Mouse (Mus musculus) liver, embryonic 13.5 days (tissue): Measurements from ENCODE around the gene Ccn1. TPM values are rescaled to one million over a fixed set of nuclear protein-coding genes. Genes with fewer than 3 reads are reported as not detected.

ENCODE experiments used
- ATAC-seq: fragments of 200-750 bp; cut with Nextera tagmentation; 2 replicates; pipeline ENCODE4 v1.8.0; 2017; ENCODE audit warnings: low read depth, mild to moderate bottlenecking, moderate number of reproducible peaks, moderate library complexity
- DNase-seq: peaks from one replicate; pipeline ENCODE4 v3.0.0; 2022
- H3K27ac ChIP-seq: fragments of 300-500 bp; sonication (generic); 2 replicates; pipeline ENCODE4 v1.5.1; 2015; ENCODE audit warnings: moderate library complexity, mild to moderate bottlenecking, inconsistent platforms
- H3K27me3 ChIP-seq: fragments of 300-500 bp; sonication (generic); 2 replicates; pipeline ENCODE4 v1.6.1; 2015; ENCODE audit warnings: mild to moderate bottlenecking, inconsistent platforms
- H3K36me3 ChIP-seq: fragments of 300-500 bp; sonication (generic); 2 replicates; pipeline ENCODE4 v1.6.1; 2015; ENCODE audit warnings: mild to moderate bottlenecking, inconsistent platforms
- H3K4me1 ChIP-seq: fragments of 300-500 bp; sonication (generic); replicated peaks from 2 replicates; pipeline ENCODE4 v1.6.1; 2015; ENCODE audit warnings: inconsistent platforms
- H3K4me2 ChIP-seq: fragments of 300-500 bp; sonication (generic); 2 replicates; pipeline ENCODE4 v1.6.1; 2015; ENCODE audit warnings: inconsistent platforms, mild to moderate bottlenecking, moderate library complexity
- H3K4me3 ChIP-seq: fragments of 300-500 bp; sonication (generic); replicated peaks from 2 replicates; pipeline ENCODE4 v1.5.1; 2015; ENCODE audit warnings: mild to moderate bottlenecking, inconsistent platforms
- H3K9ac ChIP-seq: fragments of 300-500 bp; sonication (generic); 2 replicates; pipeline ENCODE4 v1.6.1; 2015; ENCODE audit warnings: mild to moderate bottlenecking, inconsistent platforms
- H3K9me3 ChIP-seq: fragments of 300-500 bp; sonication (generic); replicated peaks from 2 replicates; pipeline ENCODE4 v1.6.1; 2016; ENCODE audit warnings: inconsistent platforms
- WGBS: fragments of 180-500 bp; shearing (Covaris S2); methylation state at CpG from one replicate; pipeline ENCODE4 v1.1.7; 2015; ENCODE audit not compliant: insufficient replicate concordance; 5-methylcytosine and 5-hydroxymethylcytosine counted together
- polyA plus RNA-seq: library from polyadenylated mRNA; unstranded; fragments of >200 nt; fragmentation: Nextera tagmentation; extraction: Ambion mirVana; gene quantifications from 2 replicates; pipeline ENCODE4 v1.2.1, GENCODE M21; 2015

Ccn1 gene
- polyA plus RNA-seq, 1 experiment from 2014 or later: 7.5 TPM

DNA sequence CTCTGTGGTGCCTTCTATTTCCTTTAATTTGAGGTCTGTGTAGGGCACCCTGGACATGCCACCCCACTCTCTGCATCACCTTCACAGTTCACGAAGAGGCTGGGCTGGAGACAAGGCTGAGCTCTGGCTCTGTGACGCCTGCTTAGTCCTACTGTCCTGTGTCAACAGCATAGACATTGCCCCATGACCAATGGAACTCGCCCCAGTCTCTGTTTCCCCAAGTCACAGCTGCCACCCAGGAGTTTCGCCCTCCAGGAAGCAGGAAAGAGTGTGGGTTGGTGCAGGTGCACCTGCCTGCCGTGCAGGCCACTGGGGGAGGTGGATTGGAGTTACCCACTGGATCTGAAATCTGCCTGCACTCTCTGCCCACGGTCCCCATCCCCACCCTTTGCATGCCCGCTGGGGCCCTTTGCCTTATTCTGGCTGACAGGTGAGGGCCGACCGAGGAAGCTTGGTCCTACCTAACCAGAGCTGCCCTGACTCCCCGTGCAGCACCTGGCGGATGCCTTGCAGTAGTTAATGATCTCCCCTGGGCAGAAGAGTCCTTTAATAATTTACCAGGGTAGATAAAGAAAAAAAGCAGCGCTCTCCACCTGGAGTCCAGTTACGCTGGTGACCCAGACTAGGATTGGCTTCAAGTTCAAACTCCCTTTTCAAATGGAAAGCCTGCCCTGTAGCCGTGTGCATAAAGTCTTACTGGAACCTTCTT is 15.6 kb downstream of the Ccn1 start:
- Histone ChIP-seq H3K27me3 (no peaks in the 10 kb centered on the region; the same call in 1 of the 2 replicates), H3K9me3 (no peaks in the 10 kb centered on the region), H3K4me3 (no peak overlapping the region), H3K36me3 (no peaks in the 10 kb centered on the region), H3K4me2 (peak overlapping the region; percentile 35), H3K9ac (no peak overlapping the region), H3K4me1 (0 out of 2 replicates have a peak, but pooled peaks cover 3% of the 10 kb centered on the region), H3K27ac (no peak overlapping the region)
- ATAC-seq (peak; percentile 75), DNase-seq (no peak)
- 58% methylated on average over 14 of the region's 14 CpGs for WGBS

DNA sequence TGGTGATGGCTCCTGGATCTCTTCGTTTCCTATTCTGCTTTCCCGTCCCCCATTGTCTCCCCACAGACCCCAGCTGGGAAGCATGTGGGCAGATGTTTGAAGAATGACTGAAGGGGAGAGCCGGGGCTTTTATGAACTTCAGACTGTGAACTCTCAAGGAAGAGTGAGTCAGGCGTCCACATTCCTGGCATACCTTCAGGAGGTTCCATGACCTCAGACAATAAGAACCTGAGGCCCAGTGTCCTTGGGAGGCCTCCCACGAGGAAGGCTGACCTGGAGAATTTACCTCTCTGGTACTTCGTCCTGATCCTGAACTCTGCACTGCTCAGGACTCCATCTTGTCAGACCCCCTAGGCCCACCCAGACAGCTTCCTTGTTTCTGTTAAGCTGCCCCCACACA is 16.9 kb downstream of the Ccn1 start:
- Histone ChIP-seq H3K9ac (no peak overlapping the region), H3K9me3 (no peaks in the 10 kb centered on the region), H3K27ac (no peak overlapping the region), H3K4me1 (peaks cover 3% of the 10 kb centered on the region; the same call in 1 of the 2 replicates), H3K4me2 (no peak overlapping the region), H3K36me3 (no peaks in the 10 kb centered on the region), H3K4me3 (no peak overlapping the region), H3K27me3 (no peaks in the 10 kb centered on the region; the same call in 1 of the 2 replicates)
- DNase-seq (no peak), ATAC-seq (no peak)
- WGBS: 30% methylated on average over 6 of the region's 6 CpGs

DNA sequence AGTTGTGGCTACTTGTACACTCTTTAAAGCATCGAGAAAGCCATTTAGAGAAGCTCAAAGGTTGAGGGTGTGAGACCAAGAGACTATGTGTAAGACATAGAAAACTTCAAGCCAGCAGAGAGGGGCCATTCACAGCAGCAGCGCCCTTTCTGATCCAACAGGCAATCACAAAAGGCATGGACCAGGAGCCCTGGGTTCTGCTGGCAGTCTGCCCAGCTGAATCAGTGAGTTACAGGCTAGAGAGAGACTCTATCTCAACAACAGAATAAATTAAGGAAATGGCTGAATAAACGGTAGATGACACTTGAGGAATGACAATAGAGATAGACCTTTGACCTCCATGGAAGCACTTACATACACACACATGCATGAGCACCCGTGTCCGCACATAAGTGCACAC is 21.1 kb downstream of the Ccn1 start:
- no peaks in the 10 kb centered on the region for H3K36me3 ChIP-seq
- DNase-seq (no peak), ATAC-seq (no peak)
- no peaks in the 10 kb centered on the region; the same call in 1 of the 2 replicates for H3K27me3 ChIP-seq
- H3K9ac ChIP-seq: no peak overlapping the region
- H3K4me1 ChIP-seq: no peaks in the 10 kb centered on the region; the same call in 1 of the 2 replicates
- WGBS: 55% methylated on average over 5 of the region's 5 CpGs
- no peak overlapping the region for H3K27ac ChIP-seq
- no peak overlapping the region for H3K4me2 ChIP-seq
- no peaks in the 10 kb centered on the region for H3K9me3 ChIP-seq
- H3K4me3 ChIP-seq: no peak overlapping the region

DNA sequence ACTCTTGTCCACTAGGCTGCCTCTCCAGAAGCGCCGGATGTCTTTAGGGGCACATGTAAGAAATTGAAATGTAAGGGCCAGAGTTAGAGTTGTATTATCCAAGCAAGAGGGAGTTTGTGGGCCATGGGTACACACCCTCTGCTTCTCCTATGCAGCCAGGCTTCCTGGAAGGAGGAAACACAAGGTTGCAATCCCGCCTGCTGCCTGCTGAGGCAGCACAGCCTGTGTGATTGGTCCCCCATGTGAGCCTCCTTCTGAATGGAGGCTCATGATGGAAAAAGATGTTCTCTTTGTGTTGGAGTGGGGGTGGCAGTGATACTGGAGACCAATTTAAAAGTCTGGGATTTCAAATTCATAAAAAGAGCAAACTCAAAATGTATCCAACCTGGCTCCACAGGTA is 22.0 kb downstream of the Ccn1 start:
- ATAC-seq (no peak), DNase-seq (no peak)
- no peaks in the 10 kb centered on the region for H3K36me3 ChIP-seq
- H3K27me3 ChIP-seq: no peaks in the 10 kb centered on the region
- H3K9ac ChIP-seq: no peak overlapping the region
- no peak overlapping the region for H3K4me3 ChIP-seq
- no peaks in the 10 kb centered on the region for H3K9me3 ChIP-seq
- no peak overlapping the region for H3K4me2 ChIP-seq
- no peaks in the 10 kb centered on the region; the same call in 1 of the 2 replicates for H3K4me1 ChIP-seq
- 76% methylated on average over 3 of the region's 3 CpGs for WGBS
- no peak overlapping the region for H3K27ac ChIP-seq

DNA sequence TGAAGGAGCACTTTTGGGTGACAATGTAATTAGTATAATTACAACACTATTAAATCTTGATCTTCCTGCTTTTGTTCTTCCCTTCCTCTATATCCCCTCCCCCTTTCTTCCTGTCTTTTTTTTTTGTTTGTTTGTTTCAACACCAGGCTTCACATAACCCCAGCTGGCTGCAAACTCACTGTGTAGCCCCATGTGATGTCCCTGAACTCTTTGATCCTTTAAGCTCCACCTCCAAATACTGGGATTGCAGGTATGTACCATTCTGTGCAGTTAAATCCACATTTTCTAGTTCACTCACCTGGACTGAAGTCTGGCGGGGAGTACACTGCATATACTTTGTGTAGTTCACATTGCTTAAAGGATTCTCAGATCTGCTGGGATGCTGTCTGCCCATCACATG is 23.7 kb downstream of the Ccn1 start:
- 61% methylated on average over 1 of the region's 1 CpGs for WGBS
- no peak overlapping the region for H3K4me3 ChIP-seq
- H3K27ac ChIP-seq: no peak overlapping the region
- H3K9ac ChIP-seq: no peak overlapping the region
- H3K9me3 ChIP-seq: no peaks in the 10 kb centered on the region
- no peaks in the 10 kb centered on the region for H3K27me3 ChIP-seq
- H3K36me3 ChIP-seq: no peaks in the 10 kb centered on the region
- no peak overlapping the region for H3K4me2 ChIP-seq
- ATAC-seq (no peak), DNase-seq (no peak)
- H3K4me1 ChIP-seq: no peaks in the 10 kb centered on the region; the same call in 1 of the 2 replicates

DNA sequence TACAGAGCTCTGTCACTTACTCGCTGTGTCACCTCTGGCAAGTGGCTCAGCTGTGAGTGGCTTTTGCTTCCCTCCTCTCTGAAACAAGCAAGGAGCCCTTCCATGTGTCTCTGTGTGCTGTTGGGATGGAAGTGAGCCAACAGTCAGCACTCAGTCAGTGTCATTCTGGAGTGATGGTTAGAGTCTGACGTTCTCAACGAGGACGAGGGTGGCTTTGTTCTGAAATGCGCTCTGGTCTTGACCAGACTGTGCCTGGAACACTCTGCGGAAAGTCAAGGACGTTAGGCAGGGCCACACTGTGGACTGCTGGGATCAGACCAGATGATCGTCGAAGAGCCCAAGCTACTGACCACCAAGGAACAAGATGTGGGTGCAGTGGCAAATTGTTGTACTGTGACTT is 24.2 kb downstream of the Ccn1 start:
- 67% methylated on average over 9 of the region's 9 CpGs for WGBS
- Histone ChIP-seq H3K36me3 (no peaks in the 10 kb centered on the region), H3K4me3 (no peak overlapping the region), H3K27ac (no peak overlapping the region), H3K4me1 (no peaks in the 10 kb centered on the region; the same call in 1 of the 2 replicates), H3K4me2 (no peak overlapping the region), H3K9me3 (no peaks in the 10 kb centered on the region), H3K9ac (no peak overlapping the region), H3K27me3 (no peaks in the 10 kb centered on the region)
- no peak; the same call in 1 of the 2 replicates for ATAC-seq
- no peak for DNase-seq

DNA sequence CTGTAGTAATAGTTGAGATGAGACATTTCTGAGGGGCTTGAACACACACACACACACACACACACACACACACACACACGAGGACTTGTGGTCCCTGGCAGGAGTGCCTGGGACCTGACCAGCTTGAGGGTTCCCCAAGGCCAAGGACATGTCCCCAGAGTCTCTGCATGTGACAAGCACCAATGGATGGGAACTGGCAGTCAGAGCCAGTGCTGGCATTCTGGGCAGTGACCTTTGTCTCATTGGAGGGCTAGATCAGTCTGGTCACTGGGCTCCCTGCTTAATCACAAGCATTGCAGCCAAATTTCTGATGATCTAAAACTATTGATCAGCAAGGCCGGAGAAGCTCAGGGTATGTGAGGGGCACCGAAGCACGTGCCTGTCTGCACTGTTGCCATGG is 25.0 kb downstream of the Ccn1 start:
- no peak overlapping the region for H3K4me2 ChIP-seq
- no peak for ATAC-seq
- H3K4me3 ChIP-seq: no peak overlapping the region
- H3K4me1 ChIP-seq: no peaks in the 10 kb centered on the region; the same call in 1 of the 2 replicates
- H3K27me3 ChIP-seq: no peaks in the 10 kb centered on the region
- no peaks in the 10 kb centered on the region for H3K9me3 ChIP-seq
- no peak overlapping the region for H3K9ac ChIP-seq
- H3K36me3 ChIP-seq: no peaks in the 10 kb centered on the region
- 56% methylated on average over 4 of the region's 4 CpGs for WGBS
- no peak for DNase-seq
- no peak overlapping the region for H3K27ac ChIP-seq

DNA sequence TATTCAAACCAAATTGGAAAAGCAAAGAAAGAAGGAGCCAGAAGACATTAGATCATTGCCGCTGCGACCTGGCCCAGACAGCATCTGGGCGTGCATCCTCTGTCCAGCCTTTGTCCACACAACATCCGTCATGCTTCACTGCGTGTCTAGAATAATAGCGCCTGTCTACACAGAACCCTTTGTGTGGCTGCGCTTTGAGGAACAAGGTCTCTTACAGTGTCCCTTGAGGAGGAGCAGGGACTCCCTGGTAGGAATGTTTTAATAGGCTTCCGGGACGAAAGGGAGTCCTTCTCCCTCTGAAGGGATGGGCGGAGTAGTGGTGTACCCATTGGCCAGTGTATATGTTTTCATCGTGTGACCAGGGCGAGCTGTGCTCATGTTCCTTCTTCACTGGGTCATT is 26.7 kb downstream of the Ccn1 start:
- ATAC-seq: no peak
- DNase-seq: no peak
- peaks cover 4% of the 10 kb centered on the region for H3K4me1 ChIP-seq
- H3K27me3 ChIP-seq: no peaks in the 10 kb centered on the region
- H3K9me3 ChIP-seq: no peaks in the 10 kb centered on the region
- H3K4me2 ChIP-seq: no peak overlapping the region
- H3K27ac ChIP-seq: no peak overlapping the region
- no peaks in the 10 kb centered on the region for H3K36me3 ChIP-seq
- no peak overlapping the region for H3K9ac ChIP-seq
- no peak overlapping the region for H3K4me3 ChIP-seq
- 72% methylated on average over 12 of the region's 12 CpGs for WGBS

DNA sequence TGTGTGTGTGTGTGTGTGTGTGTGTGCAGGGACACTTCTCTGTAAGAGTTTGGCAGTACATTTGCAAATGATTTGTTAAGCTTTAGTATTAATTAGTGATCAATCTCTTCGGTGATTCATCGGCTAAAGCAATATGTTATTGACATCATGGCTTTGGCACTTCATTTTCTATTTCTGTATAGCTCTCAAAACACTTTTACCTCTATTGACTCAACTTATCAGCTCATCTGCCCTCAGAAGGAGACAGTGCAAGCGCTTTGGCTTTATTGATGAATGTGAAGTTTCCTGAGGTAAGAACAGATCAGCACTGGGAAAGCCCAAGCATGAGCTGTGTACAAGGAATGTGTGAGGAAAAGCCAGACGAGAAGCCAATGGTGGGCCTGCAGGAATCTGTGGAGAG is 28.6 kb downstream of the Ccn1 start:
- no peaks in the 10 kb centered on the region for H3K36me3 ChIP-seq
- no peak overlapping the region for H3K4me3 ChIP-seq
- H3K27me3 ChIP-seq: no peaks in the 10 kb centered on the region
- H3K4me1 ChIP-seq: peaks cover 4% of the 10 kb centered on the region
- no peak overlapping the region for H3K4me2 ChIP-seq
- WGBS: 70% methylated on average over 4 of the region's 4 CpGs
- ATAC-seq (no peak), DNase-seq (no peak)
- no peak overlapping the region for H3K27ac ChIP-seq
- H3K9me3 ChIP-seq: no peaks in the 10 kb centered on the region
- H3K9ac ChIP-seq: no peak overlapping the region

DNA sequence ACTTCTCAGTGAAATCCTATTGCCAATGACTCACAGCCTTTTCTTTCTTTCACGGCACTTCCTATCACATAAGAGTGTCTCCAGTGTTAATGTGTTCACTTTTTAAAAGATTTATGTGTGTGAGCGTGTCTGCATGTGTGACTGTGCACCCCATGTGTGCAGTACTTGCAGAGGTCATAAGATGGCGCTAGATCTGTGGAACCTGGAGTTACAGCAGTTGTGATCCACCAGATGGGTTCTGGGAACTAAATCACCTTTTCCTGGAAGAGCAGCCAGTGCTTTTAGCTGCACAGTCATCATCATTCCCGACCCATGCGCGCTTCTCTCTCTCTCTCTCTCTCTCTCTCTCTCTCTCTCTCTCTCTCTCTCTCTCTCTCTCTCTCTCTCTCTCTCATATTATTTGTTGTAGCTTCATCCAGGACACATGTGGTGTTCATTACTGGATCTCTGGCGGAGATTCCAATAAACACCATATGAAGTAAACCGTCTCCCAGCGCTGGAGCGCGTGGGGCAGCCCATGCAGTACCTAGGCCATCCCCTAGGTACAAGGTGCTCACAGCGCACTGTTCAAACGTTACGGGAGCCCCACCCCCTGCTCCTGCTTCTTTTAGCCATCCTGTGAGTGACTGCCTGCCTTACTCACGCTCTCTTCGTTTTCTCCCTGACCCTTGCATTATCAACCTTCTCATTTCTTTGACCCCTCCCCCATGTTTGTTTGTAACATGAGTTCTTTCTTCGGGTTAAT is 30.0 kb downstream of the Ccn1 start:
- Histone ChIP-seq H3K9me3 (no peaks in the 10 kb centered on the region), H3K4me1 (peaks cover 4% of the 10 kb centered on the region), H3K4me3 (no peak overlapping the region), H3K27ac (no peak overlapping the region), H3K9ac (no peak overlapping the region), H3K27me3 (no peaks in the 10 kb centered on the region), H3K4me2 (no peak overlapping the region), H3K36me3 (no peaks in the 10 kb centered on the region)
- ATAC-seq (no peak), DNase-seq (no peak)
- WGBS: 80% methylated on average over 17 of the region's 17 CpGs

DNA sequence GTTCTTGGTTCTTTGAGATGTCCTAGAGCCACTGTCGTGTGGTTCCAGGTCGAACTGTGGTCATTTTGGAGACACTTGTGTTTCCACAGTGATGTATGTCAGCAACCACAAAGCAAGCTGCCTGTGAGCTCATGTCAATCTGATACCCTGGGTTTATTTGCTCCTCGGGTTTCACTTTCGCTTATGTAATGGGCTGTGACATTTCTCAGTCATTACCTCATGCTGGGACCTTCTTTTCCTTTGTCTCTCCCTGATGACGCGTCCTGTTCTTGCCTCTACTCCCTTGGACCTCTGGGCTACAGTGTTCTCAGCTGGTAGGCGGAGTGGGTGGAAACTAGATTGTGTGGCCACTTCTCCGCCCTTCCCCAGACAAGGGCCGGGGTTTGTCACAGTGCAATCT is 31.5 kb downstream of the Ccn1 start:
- no peak overlapping the region for H3K4me2 ChIP-seq
- H3K36me3 ChIP-seq: no peaks in the 10 kb centered on the region
- no peaks in the 10 kb centered on the region for H3K9me3 ChIP-seq
- no peak for ATAC-seq
- DNase-seq: no peak
- 47% methylated on average over 9 of the region's 9 CpGs for WGBS
- no peak overlapping the region for H3K4me3 ChIP-seq
- no peak overlapping the region for H3K9ac ChIP-seq
- no peak overlapping the region for H3K27ac ChIP-seq
- H3K27me3 ChIP-seq: no peaks in the 10 kb centered on the region
- peaks cover 8% of the 10 kb centered on the region for H3K4me1 ChIP-seq
